Mouse (Mus musculus) hindbrain, postnatal 0 days (tissue): ENCODE data around the gene Nectin1. TPM values are rescaled to one million over a fixed set of nuclear protein-coding genes. Genes with fewer than 3 reads are reported as not detected.

Source experiments
- ATAC-seq: fragments of 200-750 bp; cut with Nextera tagmentation; 2 replicates; pipeline ENCODE4 v1.8.0; 2017; ENCODE audit warnings: mild to moderate bottlenecking, moderate TSS enrichment, moderate library complexity
- DNase-seq: peaks from one replicate; pipeline ENCODE4 v3.0.0-alpha.2; 2015; ENCODE audit warnings: low spot score
- H3K27ac ChIP-seq: fragments of 300-500 bp; sonication (generic); 2 replicates; pipeline ENCODE4 v1.5.1; 2014; ENCODE audit warnings: mild to moderate bottlenecking
- H3K27me3 ChIP-seq: fragments of 300-500 bp; sonication (generic); 2 replicates; pipeline ENCODE4 v1.6.1; 2014; ENCODE audit warnings: low read length, mixed read lengths; ENCODE audit not compliant: insufficient read depth
- H3K36me3 ChIP-seq: fragments of 300-500 bp; sonication (generic); 2 replicates; pipeline ENCODE4 v1.6.1; 2014; ENCODE audit warnings: low read length, mixed read lengths; ENCODE audit not compliant: insufficient read depth
- H3K4me1 ChIP-seq: fragments of 300-500 bp; sonication (generic); 2 replicates; pipeline ENCODE4 v1.6.1; 2014; ENCODE audit warnings: antibody characterized with exemption, low read length, mixed read lengths; ENCODE audit not compliant: insufficient read depth
- H3K4me2 ChIP-seq: fragments of 300-500 bp; sonication (generic); 2 replicates; pipeline ENCODE4 v1.6.1; 2014; ENCODE audit warnings: low read depth, mild to moderate bottlenecking, low read length, moderate library complexity, mixed read lengths
- H3K4me3 ChIP-seq: fragments of 300-500 bp; sonication (generic); 2 replicates; pipeline ENCODE4 v1.5.1; 2014; ENCODE audit warnings: low read length
- H3K9ac ChIP-seq: fragments of 300-500 bp; sonication (generic); replicated peaks from 2 replicates; pipeline ENCODE4 v1.6.1; 2014; ENCODE audit warnings: mild to moderate bottlenecking, low read length, moderate library complexity, mixed read lengths
- H3K9me3 ChIP-seq: fragments of 300-500 bp; sonication (generic); 2 replicates; pipeline ENCODE4 v1.6.1; 2016; ENCODE audit warnings: low read length, mixed read lengths
- CTCF ChIP-seq: IDR thresholded peaks from 2 replicates; pipeline ENCODE4 v1.5.1; 2016; ENCODE audit warnings: antibody characterized with exemption, control low read depth, low read depth
- WGBS: fragments of 180-500 bp; shearing (Covaris S2); extraction: QIAGEN DNeasy Blood & Tissue Kit; methylation state at CpG from one replicate; pipeline ENCODE4 v1.1.7; 2014; 5-methylcytosine and 5-hydroxymethylcytosine counted together
- polyA plus RNA-seq: library from polyadenylated mRNA; unstranded; fragments of >200 nt; fragmentation: Nextera tagmentation; extraction: Ambion mirVana; gene quantifications from 2 replicates; pipeline ENCODE4 v1.2.1, GENCODE M21; 2015
- total RNA-seq: library from RNA; depleted of rRNA; stranded (reverse); fragments of >200 nt; gene quantifications from 2 replicates; pipeline ENCODE4 v1.2.3, GENCODE M21; 2014

Gene Nectin1
- total and polyA plus RNA-seq, 2 experiments from 2014 or later: 17.1 to 72.8 TPM

GRCm38 (mm10) chr9:43753481-43753880, 9.7 kb downstream of the Nectin1 start:
- WGBS: 70% methylated on average over 6 of the region's 6 CpGs
- no peak for ATAC-seq
- TF ChIP-seq CTCF: no peak
- no peak for DNase-seq
- Histone ChIP-seq H3K4me3 (no peak overlapping the region), H3K4me1 (peaks cover 34% of the 10 kb centered on the region), H3K9ac (no peak overlapping the region), H3K27ac (no peak overlapping the region), H3K4me2 (no peak overlapping the region), H3K9me3 (no peaks in the 10 kb centered on the region), H3K36me3 (no peaks in the 10 kb centered on the region), H3K27me3 (no peaks in the 10 kb centered on the region)

GRCm38 (mm10) chr9:43754083-43754482, 10.3 kb downstream of the Nectin1 start:
- no peak for ATAC-seq
- Histone ChIP-seq H3K4me3 (no peak overlapping the region), H3K4me1 (peaks cover 28% of the 10 kb centered on the region), H3K4me2 (no peak overlapping the region), H3K36me3 (no peaks in the 10 kb centered on the region), H3K27me3 (no peaks in the 10 kb centered on the region), H3K27ac (no peak overlapping the region), H3K9me3 (no peaks in the 10 kb centered on the region), H3K9ac (no peak overlapping the region)
- 58% methylated on average over 5 of the region's 5 CpGs for WGBS
- DNase-seq: no peak
- TF ChIP-seq CTCF: no peak

- peak overlapping the region; percentile 15; the same call in 1 of the 2 replicates for H3K27ac ChIP-seq
- no peaks in the 10 kb centered on the region for H3K27me3 ChIP-seq
- no peaks in the 10 kb centered on the region for H3K9me3 ChIP-seq
- ATAC-seq (peak; percentile 22; the same call in 1 of the 2 replicates), DNase-seq (no peak)
- H3K9ac ChIP-seq: no peak overlapping the region; the same call in 1 of the 2 replicates
- no peaks in the 10 kb centered on the region for H3K36me3 ChIP-seq
- WGBS: 50% methylated on average over 9 of the region's 9 CpGs
- no peak overlapping the region for H3K4me2 ChIP-seq
- no peak overlapping the region for H3K4me3 ChIP-seq
- H3K4me1 ChIP-seq: peaks cover 23% of the 10 kb centered on the region
- TF ChIP-seq CTCF: no peak
Observed at GRCm38 (mm10) chr9:43754768-43755197, 11.0 kb downstream of the Nectin1 start.

GRCm38 (mm10) chr9:43755464-43755863, 11.7 kb downstream of the Nectin1 start:
- WGBS: 68% methylated on average over 4 of the region's 4 CpGs
- no peaks in the 10 kb centered on the region for H3K27me3 ChIP-seq
- no peaks in the 10 kb centered on the region for H3K36me3 ChIP-seq
- no peak for TF ChIP-seq CTCF
- DNase-seq (no peak), ATAC-seq (no peak)
- H3K4me3 ChIP-seq: no peak overlapping the region
- H3K4me1 ChIP-seq: 0 out of 2 replicates have a peak, but pooled peaks cover 18% of the 10 kb centered on the region
- peak overlapping the region; percentile 15; the same call in 1 of the 2 replicates for H3K27ac ChIP-seq
- no peak overlapping the region for H3K9ac ChIP-seq
- no peaks in the 10 kb centered on the region for H3K9me3 ChIP-seq
- H3K4me2 ChIP-seq: no peak overlapping the region

- 91% methylated on average over 2 of the region's 2 CpGs for WGBS
- Histone ChIP-seq H3K4me3 (no peak overlapping the region), H3K9me3 (no peaks in the 10 kb centered on the region), H3K27ac (no peak overlapping the region), H3K4me2 (no peak overlapping the region), H3K9ac (no peak overlapping the region), H3K27me3 (no peaks in the 10 kb centered on the region), H3K36me3 (no peaks in the 10 kb centered on the region), H3K4me1 (peaks cover 22% of the 10 kb centered on the region)
- ATAC-seq (no peak), DNase-seq (no peak)
- TF ChIP-seq CTCF: no peak
Observed at GRCm38 (mm10) chr9:43755928-43756327, 12.1 kb downstream of the Nectin1 start.

- no peak for TF ChIP-seq CTCF
- H3K9ac ChIP-seq: no peak overlapping the region
- H3K4me3 ChIP-seq: no peak overlapping the region
- ATAC-seq (no peak), DNase-seq (no peak)
- no peak overlapping the region for H3K4me2 ChIP-seq
- WGBS: 78% methylated on average over 10 of the region's 10 CpGs
- no peaks in the 10 kb centered on the region for H3K27me3 ChIP-seq
- H3K4me1 ChIP-seq: peaks cover 34% of the 10 kb centered on the region
- H3K27ac ChIP-seq: no peak overlapping the region
- no peaks in the 10 kb centered on the region for H3K9me3 ChIP-seq
- no peaks in the 10 kb centered on the region for H3K36me3 ChIP-seq
Observed at GRCm38 (mm10) chr9:43757225-43757624, 13.4 kb downstream of the Nectin1 start.

GRCm38 (mm10) chr9:43757972-43758965, 14.5 kb downstream of the Nectin1 start:
- Histone ChIP-seq H3K27ac (no peak overlapping the region), H3K4me2 (no peak overlapping the region), H3K27me3 (no peaks in the 10 kb centered on the region), H3K4me1 (peaks cover 34% of the 10 kb centered on the region), H3K9ac (0 out of 2 replicates have a peak overlapping the region, but pooled peaks have one; percentile 13), H3K4me3 (no peak overlapping the region), H3K9me3 (no peaks in the 10 kb centered on the region), H3K36me3 (no peaks in the 10 kb centered on the region)
- no peak for DNase-seq
- WGBS: 60% methylated on average over 5 of the region's 5 CpGs
- no peak for ATAC-seq
- no peak for TF ChIP-seq CTCF
